Mouse (Mus musculus) bone marrow, adult 2 months (tissue): ENCODE data around the gene Prepl.

Experiments used
- CTCF ChIP-seq: fragments of 200-500 bp; IDR thresholded peaks from 2 replicates; pipeline ENCODE4 v1.5.1; 2011; ENCODE audit warnings: low read length, control low read depth; ENCODE audit not compliant: control insufficient read depth, insufficient read depth
- POLR2A ChIP-seq: fragments of 200-500 bp; IDR thresholded peaks from 2 replicates; pipeline ENCODE4 v1.6.1; 2011; ENCODE audit warnings: low read depth, mild to moderate bottlenecking, control low read depth, low read length, borderline replicate concordance; ENCODE audit not compliant: control insufficient read depth

DNA sequence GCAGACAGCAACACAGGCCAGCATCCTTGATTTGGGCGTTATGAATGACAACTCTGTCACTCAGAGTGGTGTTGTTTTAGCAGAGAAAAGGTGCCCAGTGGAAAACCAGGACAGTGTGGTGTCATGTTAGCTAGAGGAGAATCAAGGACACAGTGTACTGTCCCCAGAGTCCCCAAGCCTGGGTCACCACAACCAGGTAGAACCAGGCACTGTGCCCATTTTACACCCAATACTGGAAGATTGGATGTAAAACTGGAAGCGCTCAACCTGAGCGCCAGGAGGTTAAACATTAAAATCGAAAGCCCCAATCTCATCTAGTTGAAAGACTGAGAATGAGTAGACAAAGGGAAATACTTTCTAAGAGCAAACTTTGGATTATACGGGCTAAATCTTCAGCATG is 45.6 kb downstream of the Prepl start:
- no peak for TF ChIP-seq CTCF
- TF ChIP-seq POLR2A, result no peak
